Mouse (Mus musculus) heart, postnatal 0 days (tissue): ENCODE data around the gene Gpatch8. TPM values are rescaled to one million over a fixed set of nuclear protein-coding genes. Genes with fewer than 3 reads are reported as not detected.

ENCODE experiments used
- ATAC-seq: fragments of 200-750 bp; cut with Nextera tagmentation; 2 replicates; pipeline ENCODE4 v1.8.0; 2017; ENCODE audit warnings: low read depth, moderate number of reproducible peaks, moderate library complexity; ENCODE audit not compliant: insufficient read depth
- DNase-seq: peaks from one replicate; pipeline ENCODE4 v3.0.0-alpha.2; 2016; ENCODE audit warnings: low spot score
- H3K27ac ChIP-seq: fragments of 300-500 bp; sonication (generic); 2 replicates; pipeline ENCODE4 v1.5.1; 2014; ENCODE audit warnings: low read depth, mild to moderate bottlenecking
- H3K27me3 ChIP-seq: fragments of 300-500 bp; sonication (generic); 2 replicates; pipeline ENCODE4 v1.6.1; 2014; ENCODE audit warnings: low read length, mixed read lengths; ENCODE audit not compliant: control insufficient read depth, insufficient read depth
- H3K36me3 ChIP-seq: fragments of 300-500 bp; sonication (generic); replicated peaks from 2 replicates; pipeline ENCODE4 v1.6.1; 2014; ENCODE audit warnings: low read length, mixed read lengths; ENCODE audit not compliant: control insufficient read depth, insufficient read depth
- H3K4me1 ChIP-seq: fragments of 300-500 bp; sonication (generic); 2 replicates; pipeline ENCODE4 v1.6.1; 2014; ENCODE audit warnings: antibody characterized with exemption; ENCODE audit not compliant: control insufficient read depth, insufficient read depth
- H3K4me2 ChIP-seq: fragments of 300-500 bp; sonication (generic); 2 replicates; pipeline ENCODE4 v1.6.1; 2014; ENCODE audit warnings: low read depth, mild to moderate bottlenecking, low read length, moderate library complexity
- H3K4me3 ChIP-seq: fragments of 300-500 bp; sonication (generic); 2 replicates; pipeline ENCODE4 v1.5.1; 2014; ENCODE audit warnings: low read depth, low read length
- H3K9ac ChIP-seq: fragments of 300-500 bp; sonication (generic); replicated peaks from 2 replicates; pipeline ENCODE4 v1.6.1; 2014; ENCODE audit warnings: low read depth, low read length, mixed read lengths
- H3K9me3 ChIP-seq: fragments of 300-500 bp; sonication (generic); replicated peaks from 2 replicates; pipeline ENCODE4 v1.6.1; 2016; ENCODE audit warnings: low read length; ENCODE audit not compliant: control insufficient read depth
- CTCF ChIP-seq: IDR thresholded peaks from 2 replicates; pipeline ENCODE4 v1.5.1; 2016; ENCODE audit warnings: antibody characterized with exemption, control low read depth, low read depth
- EP300 ChIP-seq: IDR thresholded peaks from 2 replicates; pipeline ENCODE4 v1.6.1; 2016; ENCODE audit warnings: antibody characterized with exemption, low read depth
- WGBS: fragments of 180-500 bp; shearing (Covaris S2); extraction: QIAGEN DNeasy Blood & Tissue Kit; methylation state at CpG from one replicate; pipeline ENCODE4 v1.1.7; 2014; 5-methylcytosine and 5-hydroxymethylcytosine counted together
- polyA plus RNA-seq: library from polyadenylated mRNA; unstranded; fragments of >200 nt; fragmentation: Nextera tagmentation; extraction: Ambion mirVana; gene quantifications from 2 replicates; pipeline ENCODE4 v1.2.1, GENCODE M21; 2015
- total RNA-seq: library from RNA; depleted of rRNA; stranded (reverse); fragments of >200 nt; gene quantifications from 2 replicates; pipeline ENCODE4 v1.2.3, GENCODE M21; 2014; ENCODE audit warnings: low replicate concordance

Gene Gpatch8
- total and polyA plus RNA-seq, 2 experiments from 2014 or later, result 25.8 to 40.8 TPM

- DNase-seq, result no peak
- Histone ChIP-seq H3K27ac (no peak overlapping the region), H3K4me1 (no peaks in the 10 kb centered on the region), H3K4me2 (no peak overlapping the region), H3K27me3 (no peaks in the 10 kb centered on the region), H3K9me3 (no peaks in the 10 kb centered on the region), H3K4me3 (no peak overlapping the region), H3K9ac (no peak overlapping the region), H3K36me3 (peaks cover 78% of the 10 kb centered on the region)
- no peak for ATAC-seq
- 88% methylated on average over 10 of the region's 10 CpGs for WGBS
- TF ChIP-seq EP300 (no peak), CTCF (no peak)
Measured at GRCm38 (mm10) chr11:102481779-102482178, 74.4 kb downstream of the Gpatch8 start.

- H3K27me3 ChIP-seq, result no peaks in the 10 kb centered on the region
- H3K36me3 ChIP-seq, result peaks cover 75% of the 10 kb centered on the region
- WGBS, result 86% methylated on average over 4 of the region's 4 CpGs
- no peak overlapping the region for H3K4me2 ChIP-seq
- H3K9ac ChIP-seq, result no peak overlapping the region
- H3K4me3 ChIP-seq, result no peak overlapping the region
- H3K27ac ChIP-seq, result no peak overlapping the region
- H3K9me3 ChIP-seq, result no peaks in the 10 kb centered on the region
- ATAC-seq (no peak), DNase-seq (no peak)
- H3K4me1 ChIP-seq, result no peaks in the 10 kb centered on the region
- TF ChIP-seq CTCF (peak; percentile 25; the same call in 1 of the 2 replicates), EP300 (no peak)
Measured at GRCm38 (mm10) chr11:102480897-102481296, 75.3 kb downstream of the Gpatch8 start.

- H3K4me1 ChIP-seq, result no peaks in the 10 kb centered on the region
- H3K27me3 ChIP-seq, result no peaks in the 10 kb centered on the region
- ATAC-seq (no peak), DNase-seq (no peak)
- TF ChIP-seq CTCF (no peak), EP300 (no peak)
- H3K27ac ChIP-seq, result no peak overlapping the region
- H3K4me2 ChIP-seq, result no peak overlapping the region
- H3K4me3 ChIP-seq, result no peak overlapping the region
- H3K36me3 ChIP-seq, result peaks cover 68% of the 10 kb centered on the region
- no peaks in the 10 kb centered on the region for H3K9me3 ChIP-seq
- 96% methylated on average over 15 of the region's 15 CpGs for WGBS
- no peak overlapping the region for H3K9ac ChIP-seq
Measured at GRCm38 (mm10) chr11:102480111-102480510, 76.1 kb downstream of the Gpatch8 start.

- Histone ChIP-seq H3K27ac (no peak overlapping the region), H3K9me3 (no peaks in the 10 kb centered on the region), H3K4me2 (no peak overlapping the region), H3K9ac (no peak overlapping the region), H3K27me3 (no peaks in the 10 kb centered on the region), H3K36me3 (peaks cover 66% of the 10 kb centered on the region), H3K4me3 (no peak overlapping the region), H3K4me1 (no peaks in the 10 kb centered on the region)
- DNase-seq (no peak), ATAC-seq (no peak)
- 94% methylated on average over 23 of the region's 23 CpGs for WGBS
- TF ChIP-seq CTCF (no peak), EP300 (no peak)
Measured at GRCm38 (mm10) chr11:102479581-102479980, 76.6 kb downstream of the Gpatch8 start.

- DNase-seq, result no peak
- Histone ChIP-seq H3K27me3 (no peaks in the 10 kb centered on the region), H3K4me2 (no peak overlapping the region), H3K9ac (no peak overlapping the region), H3K9me3 (no peaks in the 10 kb centered on the region), H3K36me3 (peaks cover 61% of the 10 kb centered on the region), H3K4me1 (no peaks in the 10 kb centered on the region), H3K4me3 (no peak overlapping the region), H3K27ac (no peak overlapping the region)
- no peak for ATAC-seq
- TF ChIP-seq EP300 (no peak), CTCF (no peak)
- WGBS, result 92% methylated on average over 3 of the region's 3 CpGs
Measured at GRCm38 (mm10) chr11:102478671-102479070, 77.5 kb downstream of the Gpatch8 start.

- H3K4me3 ChIP-seq, result no peak overlapping the region
- ATAC-seq (no peak), DNase-seq (no peak)
- H3K27me3 ChIP-seq, result no peaks in the 10 kb centered on the region
- H3K4me1 ChIP-seq, result no peaks in the 10 kb centered on the region
- no peak overlapping the region for H3K9ac ChIP-seq
- peaks cover 33% of the 10 kb centered on the region for H3K36me3 ChIP-seq
- no peak overlapping the region for H3K27ac ChIP-seq
- no peak overlapping the region for H3K4me2 ChIP-seq
- TF ChIP-seq EP300, result no peak
- no peak for TF ChIP-seq CTCF
- H3K9me3 ChIP-seq, result no peaks in the 10 kb centered on the region
- 88% methylated on average over 3 of the region's 3 CpGs for WGBS
Measured at GRCm38 (mm10) chr11:102475027-102475426, 81.2 kb downstream of the Gpatch8 start.
